In the genomic region with DNA sequence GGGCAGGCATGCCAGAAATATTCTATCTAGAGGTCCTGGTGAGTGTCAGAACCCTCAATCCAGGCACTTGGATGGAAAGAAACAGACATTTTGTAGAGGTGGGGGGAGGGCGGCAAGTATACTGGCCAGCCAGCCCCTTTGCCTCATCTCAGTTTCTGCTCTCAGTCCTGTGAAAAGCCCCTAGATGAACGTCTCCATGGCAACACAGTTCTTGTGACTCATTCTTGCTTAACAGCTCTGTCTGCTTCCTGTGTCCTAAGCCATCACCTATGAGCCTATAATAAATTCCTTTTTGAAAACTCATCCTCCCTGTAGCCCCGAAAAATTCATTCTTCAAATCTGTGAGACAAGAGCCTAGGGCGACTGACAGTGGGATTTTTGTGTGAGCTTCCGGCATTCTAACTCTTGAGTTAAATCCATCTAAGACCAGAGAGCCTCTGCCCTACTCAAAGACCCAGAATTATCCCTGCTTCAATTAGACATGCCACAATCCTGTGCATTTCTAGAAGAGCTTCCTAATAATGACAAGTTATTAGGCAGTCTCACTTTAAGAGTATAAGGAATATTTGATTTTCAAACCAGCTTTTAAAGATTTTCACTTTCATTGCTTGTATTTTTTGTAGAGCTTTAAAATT, we compare ENCODE assay signal across 10 mouse cellular contexts.
DNase-seq lines count a peak whose midpoint lies in the region; ATAC-seq and TF ChIP-seq lines count a peak whose summit lies in the region.
"Had no signal": no experiment of that assay in that cellular context is flagged by ENCODE, and none has a peak within 500 bp of the region (broad histone marks: within the 10 kb centered on the region; RNA-seq: fewer than 3 reads in every experiment).

No protein-coding gene starts in this region.

- WGBS in hindbrain, embryonic 12.5 days, result 44% methylated on average over 5 of the region's 5 CpGs

- no peaks in the 10 kb centered on the region for H3K27me3 ChIP-seq in hindbrain, embryonic 12.5 days
- H3K27me3 ChIP-seq in myocyte (ENCODE audit: control insufficient read depth, insufficient read depth, insufficient read length), result no peaks in the 10 kb centered on the region
- H3K27me3 ChIP-seq: embryonic facial prominence, embryonic 12.5 days; heart, embryonic 15.5 days had no signal

- peak; percentile 13 to 27 for DNase-seq in cerebellum, postnatal 10 days
- no peak for DNase-seq in cerebellum, adult 18-20 months
- peak; percentile 65 for DNase-seq in embryo, embryonic 10 days (ENCODE audit: low spot score)
- DNase-seq in kidney, postnatal 36 days, result no peak
- no peak for DNase-seq in adrenal gland, postnatal 25 days
- no peak for DNase-seq in urinary bladder, postnatal 36 days (ENCODE audit: low spot score in 2 of 2)

- no peak overlapping the region for H3K27ac ChIP-seq in hindbrain, embryonic 12.5 days
- H3K27ac ChIP-seq: embryonic facial prominence, embryonic 12.5 days; heart, embryonic 15.5 days had no signal

- H3ac ChIP-seq in myocyte (ENCODE audit: control insufficient read depth, insufficient read length), result no peak overlapping the region

- H3K79me2 ChIP-seq in myocyte (ENCODE audit: control insufficient read depth, insufficient read depth), result no peaks in the 10 kb centered on the region

- ATAC-seq in hindbrain, embryonic 12.5 days (ENCODE audit: low FRiP score), result peak; percentile 79

- H3K4me3 ChIP-seq in hindbrain, embryonic 12.5 days, result no peak overlapping the region
- no peak overlapping the region for H3K4me3 ChIP-seq in myocyte
- H3K4me3 ChIP-seq: embryonic facial prominence, embryonic 12.5 days; heart, embryonic 15.5 days had no signal

- no peaks in the 10 kb centered on the region for H3K36me3 ChIP-seq in hindbrain, embryonic 12.5 days
- H3K36me3 ChIP-seq in myocyte (ENCODE audit: control insufficient read depth, insufficient read depth), result no peaks in the 10 kb centered on the region
- H3K36me3 ChIP-seq: embryonic facial prominence, embryonic 12.5 days; heart, embryonic 15.5 days had no signal

- no peaks in the 10 kb centered on the region for H3K4me1 ChIP-seq in hindbrain, embryonic 12.5 days
- H3K4me1 ChIP-seq: embryonic facial prominence, embryonic 12.5 days; heart, embryonic 15.5 days had no signal

- H3K9me3 ChIP-seq in hindbrain, embryonic 12.5 days (replicated peaks), result no peaks in the 10 kb centered on the region
- H3K9me3 ChIP-seq: embryonic facial prominence, embryonic 12.5 days; heart, embryonic 15.5 days had no signal

- TF ChIP-seq POLR2A in myocyte (IDR thresholded peaks at IDR 0.05; ENCODE audit: insufficient read length, low read depth), result no peak

- no peak overlapping the region for H3K9ac ChIP-seq in hindbrain, embryonic 12.5 days
- H3K9ac ChIP-seq: embryonic facial prominence, embryonic 12.5 days; heart, embryonic 15.5 days had no signal

- no peak overlapping the region for H3K4me2 ChIP-seq in hindbrain, embryonic 12.5 days (replicated peaks)
- H3K4me2 ChIP-seq in myocyte (ENCODE audit: low read depth), result no peak overlapping the region
- H3K4me2 ChIP-seq: embryonic facial prominence, embryonic 12.5 days; heart, embryonic 15.5 days had no signal

TF ChIP-seq in myocyte, 11 proteins besides CTCF, POLR2A, EP300 and RAD21:
- TF ChIP-seq USF1 (IDR thresholded peaks at IDR 0.05; ENCODE audit: low read depth), result no peak
- 0 out of 2 replicates have a peak, but pooled peaks have one; percentile 26 for TF ChIP-seq CEBPB (IDR thresholded peaks at IDR 0.05; ENCODE audit: insufficient read depth, poor library complexity, severe bottlenecking)
- TF ChIP-seq MYOD1 (IDR thresholded peaks at IDR 0.05; ENCODE audit: control insufficient read depth in 1 of 3, insufficient read length in 2 of 3, low read depth in 2 of 3), result no peak
- no peak for TF ChIP-seq POLR2AphosphoS2 (IDR thresholded peaks at IDR 0.05; ENCODE audit: insufficient read length, low read depth)
TF ChIP-seq in myocyte: peak in this region for 1.

Comparison
In these comparisons a context has a peak if more than half of its experiments do, and no peak if none do; other contexts are left out.
1. DNase-seq: peak in cerebellum, postnatal 10 days (2 of 2) and embryo, embryonic 10 days (single experiment); none in cerebellum, adult 18-20 months (0 of 2), kidney, postnatal 36 days (0 of 2), adrenal gland, postnatal 25 days (single experiment) and urinary bladder, postnatal 36 days (0 of 2).